Mouse (Mus musculus): Measurements from ENCODE around the gene Pld6.
A peak's percentile ranks its signal among the peaks of the same experiment; 100 is the strongest.
"Not testable (repeated sequence)": the region's sequence is repeated elsewhere in the genome, so short reads cannot be mapped to it uniquely, and the experiment has no call there.

Pld6 gene

GRCm38 (mm10) chr11:59746614-59747013 is 40.8 kb downstream of the Pld6 start:
- DNase-seq (ENCODE audit: low spot score in 2 of 2): peak in 1 of 2 experiments; percentile 43

- no peak for DNase-seq (ENCODE audit: low spot score in 2 of 2)
Observed at GRCm38 (mm10) chr11:59745851-59746250, 41.6 kb downstream of the Pld6 start.

- DNase-seq (ENCODE audit: low spot score in 2 of 2): no peak
Observed at GRCm38 (mm10) chr11:59744374-59744773, 43.1 kb downstream of the Pld6 start.

- DNase-seq (ENCODE audit: low spot score in 2 of 2): no peak
Observed at GRCm38 (mm10) chr11:59743712-59744111, 43.7 kb downstream of the Pld6 start.

GRCm38 (mm10) chr11:59743307-59743706 is 44.1 kb downstream of the Pld6 start:
- no peak for DNase-seq (ENCODE audit: low spot score in 2 of 2)

- no peak for DNase-seq (ENCODE audit: low spot score in 2 of 2)
Observed at GRCm38 (mm10) chr11:59741915-59742314, 45.5 kb downstream of the Pld6 start.

- no peak for DNase-seq (ENCODE audit: low spot score in 2 of 2)
Observed at GRCm38 (mm10) chr11:59739996-59740395, 47.4 kb downstream of the Pld6 start.

GRCm38 (mm10) chr11:59737250-59737649 is 50.2 kb downstream of the Pld6 start:
- no peak for DNase-seq (ENCODE audit: low spot score in 2 of 2)

- DNase-seq (ENCODE audit: low spot score in 2 of 2): not testable (repeated sequence)
Observed at GRCm38 (mm10) chr11:59735938-59736337, 51.5 kb downstream of the Pld6 start.

GRCm38 (mm10) chr11:59734335-59734734 is 53.1 kb downstream of the Pld6 start:
- DNase-seq (ENCODE audit: low spot score in 2 of 2): no peak
